Mouse (Mus musculus): Measurements from ENCODE around the gene Lpar1. TPM values are rescaled to one million over a fixed set of nuclear protein-coding genes. Genes with fewer than 3 reads are reported as not detected.
"Not testable (repeated sequence)": the region's sequence is repeated elsewhere in the genome, so short reads cannot be mapped to it uniquely, and the experiment has no call there.

The Lpar1 gene
- polyA plus RNA-seq, 1 experiment = 47.0 TPM

GRCm38 (mm10) chr4:58546441-58547272, 7.0 kb downstream of the Lpar1 start:
- no peak overlapping the region for H3K4me3 ChIP-seq (ENCODE audit: low read depth, low read length)
- TF ChIP-seq CTCF (IDR thresholded peaks at IDR 0.05; ENCODE audit: extremely low read depth, insufficient read length, insufficient replicate concordance, low read depth, low read length) = 0 out of 2 replicates have a peak, but pooled peaks have one; percentile 12
- no peak for TF ChIP-seq POLR2A (IDR thresholded peaks at IDR 0.05; ENCODE audit: low read depth, low read length)
- no peaks in the 10 kb centered on the region for H3K27me3 ChIP-seq (ENCODE audit: control insufficient read depth, insufficient read depth, low read length)
- WGBS = 23% methylated on average over 11 of the region's 11 CpGs
- H3K4me1 ChIP-seq (ENCODE audit: control insufficient read depth, insufficient read depth, insufficient read length, low read length) = peaks cover 23% of the 10 kb centered on the region; the same call in 1 of the 2 replicates
- H3K27ac ChIP-seq (ENCODE audit: insufficient read depth, low read depth, low read length) = peak overlapping the region; percentile 94
- peaks cover 17% of the 10 kb centered on the region for H3K36me3 ChIP-seq (ENCODE audit: control insufficient read depth, insufficient read depth, low read length)

- WGBS = 11% methylated on average over 9 of the region's 9 CpGs
- peak overlapping the region; percentile 94 for H3K27ac ChIP-seq (ENCODE audit: insufficient read depth, low read depth, low read length)
- H3K4me3 ChIP-seq (ENCODE audit: low read depth, low read length) = no peak overlapping the region
Measured at GRCm38 (mm10) chr4:58545888-58546432, 7.7 kb downstream of the Lpar1 start.

GRCm38 (mm10) chr4:58543171-58543570, 10.5 kb downstream of the Lpar1 start:
- Histone ChIP-seq H3K36me3 (ENCODE audit: control insufficient read depth, insufficient read depth, low read length) (peaks cover 28% of the 10 kb centered on the region), H3K27ac (ENCODE audit: insufficient read depth, low read depth, low read length) (no peak overlapping the region), H3K4me3 (ENCODE audit: low read depth, low read length) (no peak overlapping the region), H3K27me3 (ENCODE audit: control insufficient read depth, insufficient read depth, low read length) (no peaks in the 10 kb centered on the region), H3K4me1 (ENCODE audit: control insufficient read depth, insufficient read depth, insufficient read length, low read length) (peaks cover 22% of the 10 kb centered on the region; the same call in 1 of the 2 replicates)
- TF ChIP-seq CTCF (IDR thresholded peaks at IDR 0.05; ENCODE audit: extremely low read depth, insufficient read length, insufficient replicate concordance, low read depth, low read length) (no peak), POLR2A (IDR thresholded peaks at IDR 0.05; ENCODE audit: low read depth, low read length) (no peak)
- 80% methylated on average over 3 of the region's 3 CpGs for WGBS

More at GRCm38 (mm10) chr4:58545888-58546432, 7.7 kb downstream of the Lpar1 start:
- H3K36me3 ChIP-seq (ENCODE audit: control insufficient read depth, insufficient read depth, low read length) = peaks cover 21% of the 10 kb centered on the region
- H3K4me1 ChIP-seq (ENCODE audit: control insufficient read depth, insufficient read depth, insufficient read length, low read length) = peaks cover 22% of the 10 kb centered on the region; the same call in 1 of the 2 replicates
- TF ChIP-seq POLR2A (IDR thresholded peaks at IDR 0.05; ENCODE audit: low read depth, low read length) (no peak), CTCF (IDR thresholded peaks at IDR 0.05; ENCODE audit: extremely low read depth, insufficient read length, insufficient replicate concordance, low read depth, low read length) (no peak)
- H3K27me3 ChIP-seq (ENCODE audit: control insufficient read depth, insufficient read depth, low read length) = no peaks in the 10 kb centered on the region

GRCm38 (mm10) chr4:58542656-58543055, 11.0 kb downstream of the Lpar1 start:
- H3K27me3 ChIP-seq (ENCODE audit: control insufficient read depth, insufficient read depth, low read length) = not testable (repeated sequence)

GRCm38 (mm10) chr4:58540841-58541240, 12.9 kb downstream of the Lpar1 start:
- H3K36me3 ChIP-seq (ENCODE audit: control insufficient read depth, insufficient read depth, low read length) = peaks cover 27% of the 10 kb centered on the region
- H3K27me3 ChIP-seq (ENCODE audit: control insufficient read depth, insufficient read depth, low read length) = no peaks in the 10 kb centered on the region
- no peak overlapping the region for H3K4me3 ChIP-seq (ENCODE audit: low read depth, low read length)
- no peak overlapping the region for H3K27ac ChIP-seq (ENCODE audit: insufficient read depth, low read depth, low read length)
- TF ChIP-seq POLR2A (IDR thresholded peaks at IDR 0.05; ENCODE audit: low read depth, low read length) = no peak
- TF ChIP-seq CTCF (IDR thresholded peaks at IDR 0.05; ENCODE audit: extremely low read depth, insufficient read length, insufficient replicate concordance, low read depth, low read length) = no peak
- H3K4me1 ChIP-seq (ENCODE audit: control insufficient read depth, insufficient read depth, insufficient read length, low read length) = peaks cover 12% of the 10 kb centered on the region; the same call in 1 of the 2 replicates
- 66% methylated on average over 3 of the region's 3 CpGs for WGBS

More at GRCm38 (mm10) chr4:58542656-58543055, 11.0 kb downstream of the Lpar1 start:
- Histone ChIP-seq H3K36me3 (ENCODE audit: control insufficient read depth, insufficient read depth, low read length) (peaks cover 27% of the 10 kb centered on the region), H3K4me1 (ENCODE audit: control insufficient read depth, insufficient read depth, insufficient read length, low read length) (peaks cover 19% of the 10 kb centered on the region; the same call in 1 of the 2 replicates)
- not testable (repeated sequence) for H3K4me3 ChIP-seq (ENCODE audit: low read depth, low read length); H3K27ac ChIP-seq (ENCODE audit: insufficient read depth, low read depth, low read length)
- WGBS = 91% methylated on average over 7 of the region's 7 CpGs

GRCm38 (mm10) chr4:58540385-58540784, 13.3 kb downstream of the Lpar1 start:
- Histone ChIP-seq H3K36me3 (ENCODE audit: control insufficient read depth, insufficient read depth, low read length) (peaks cover 27% of the 10 kb centered on the region), H3K27ac (ENCODE audit: insufficient read depth, low read depth, low read length) (no peak overlapping the region), H3K27me3 (ENCODE audit: control insufficient read depth, insufficient read depth, low read length) (no peaks in the 10 kb centered on the region), H3K4me1 (ENCODE audit: control insufficient read depth, insufficient read depth, insufficient read length, low read length) (peaks cover 8% of the 10 kb centered on the region; the same call in 1 of the 2 replicates), H3K4me3 (ENCODE audit: low read depth, low read length) (no peak overlapping the region)
- 90% methylated on average over 8 of the region's 8 CpGs for WGBS
- TF ChIP-seq CTCF (IDR thresholded peaks at IDR 0.05; ENCODE audit: extremely low read depth, insufficient read length, insufficient replicate concordance, low read depth, low read length) = no peak
- no peak for TF ChIP-seq POLR2A (IDR thresholded peaks at IDR 0.05; ENCODE audit: low read depth, low read length)

GRCm38 (mm10) chr4:58538696-58539095, 15.0 kb downstream of the Lpar1 start:
- no peak overlapping the region for H3K27ac ChIP-seq (ENCODE audit: insufficient read depth, low read depth, low read length)
- peaks cover 17% of the 10 kb centered on the region; the same call in 1 of the 2 replicates for H3K4me1 ChIP-seq (ENCODE audit: control insufficient read depth, insufficient read depth, insufficient read length, low read length)
- H3K27me3 ChIP-seq (ENCODE audit: control insufficient read depth, insufficient read depth, low read length) = no peaks in the 10 kb centered on the region
- peaks cover 18% of the 10 kb centered on the region for H3K36me3 ChIP-seq (ENCODE audit: control insufficient read depth, insufficient read depth, low read length)
- no peak overlapping the region for H3K4me3 ChIP-seq (ENCODE audit: low read depth, low read length)
- no peak for TF ChIP-seq CTCF (IDR thresholded peaks at IDR 0.05; ENCODE audit: extremely low read depth, insufficient read length, insufficient replicate concordance, low read depth, low read length)
- no peak for TF ChIP-seq POLR2A (IDR thresholded peaks at IDR 0.05; ENCODE audit: low read depth, low read length)
- 44% methylated on average over 3 of the region's 3 CpGs for WGBS
